Mouse (Mus musculus) bone marrow macrophage, adult 2 months (primary cell): ENCODE data around the gene Rab3b.

Experiments used
- CTCF ChIP-seq: IDR thresholded peaks from 2 replicates; pipeline ENCODE4 v1.5.1; 2012; ENCODE audit warnings: low read depth, mild to moderate bottlenecking, low read length, moderate library complexity
- POLR2A ChIP-seq: IDR thresholded peaks from 2 replicates; pipeline ENCODE4 v1.6.1; 2012; ENCODE audit warnings: mild to moderate bottlenecking, low read depth, low read length, borderline replicate concordance

DNA sequence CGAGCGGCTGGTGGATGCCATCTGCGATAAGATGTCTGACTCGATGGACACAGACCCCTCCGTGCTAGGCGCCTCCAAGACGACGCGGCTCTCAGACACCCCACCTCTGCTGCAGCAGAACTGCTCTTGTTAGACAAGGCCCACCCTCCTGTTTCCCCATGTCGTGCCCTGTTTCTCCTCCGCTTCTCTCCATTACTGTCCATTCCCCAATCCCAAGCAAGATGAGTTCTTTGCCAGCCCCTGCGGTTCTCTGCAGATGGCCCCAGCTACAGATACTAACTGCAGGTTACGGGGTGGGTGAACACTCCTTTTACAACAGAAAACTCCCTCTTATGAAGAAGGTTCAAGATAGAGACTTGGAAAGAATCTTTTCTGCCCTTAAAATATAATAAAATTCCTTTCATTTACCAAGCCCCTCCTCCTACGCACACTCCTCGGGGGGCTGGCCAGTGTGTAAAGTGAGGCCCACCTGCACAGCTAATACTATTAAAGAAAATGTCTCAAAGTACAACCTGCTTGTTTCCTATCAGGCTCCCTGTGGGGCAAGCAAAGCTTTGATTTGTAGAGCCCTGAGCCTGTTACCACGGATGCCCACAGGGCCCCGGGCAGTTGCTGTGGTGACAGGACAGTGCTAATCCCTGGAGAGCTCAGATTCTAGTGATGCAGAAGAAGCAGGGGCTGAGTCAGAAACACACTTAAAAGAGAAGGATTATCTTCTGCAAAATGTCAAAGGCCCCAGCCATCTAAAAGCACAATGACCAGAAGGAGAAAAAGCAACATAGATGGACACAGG lies 62.0 kb downstream of the Rab3b start:
- TF ChIP-seq CTCF (no peak), POLR2A (no peak)
